Mouse (Mus musculus) kidney, embryonic 14.5 days (tissue): ENCODE results near the gene Ndufb8. TPM values are rescaled to one million over a fixed set of nuclear protein-coding genes. Genes with fewer than 3 reads are reported as not detected.

ENCODE experiments used
- ATAC-seq: fragments of 200-750 bp; cut with Nextera tagmentation; 2 replicates; pipeline ENCODE4 v1.8.0; 2017; ENCODE audit warnings: moderate number of reproducible peaks, mild to moderate bottlenecking, moderate TSS enrichment, moderate library complexity; ENCODE audit not compliant: low FRiP score, low TSS enrichment
- H3K27ac ChIP-seq: fragments of 300-500 bp; sonication (generic); 2 replicates; pipeline ENCODE4 v1.5.1; 2014; ENCODE audit warnings: low read depth, mild to moderate bottlenecking, low read length, moderate library complexity, mixed read lengths
- H3K27me3 ChIP-seq: fragments of 300-500 bp; sonication (generic); 2 replicates; pipeline ENCODE4 v1.6.1; 2014; ENCODE audit warnings: mild to moderate bottlenecking, low read length; ENCODE audit not compliant: control insufficient read depth, insufficient read depth
- H3K36me3 ChIP-seq: fragments of 300-500 bp; sonication (generic); 2 replicates; pipeline ENCODE4 v1.6.1; 2014; ENCODE audit warnings: low read length, mixed read lengths; ENCODE audit not compliant: control insufficient read depth, insufficient read depth
- H3K4me1 ChIP-seq: fragments of 300-500 bp; sonication (generic); 2 replicates; pipeline ENCODE4 v1.6.1; 2014; ENCODE audit warnings: low read length, mixed read lengths; ENCODE audit not compliant: control insufficient read depth, insufficient read depth
- H3K4me2 ChIP-seq: fragments of 300-500 bp; sonication (generic); replicated peaks from 2 replicates; pipeline ENCODE4 v1.6.1; 2014; ENCODE audit warnings: low read depth, mild to moderate bottlenecking, low read length
- H3K4me3 ChIP-seq: fragments of 300-500 bp; sonication (generic); 2 replicates; pipeline ENCODE4 v1.5.1; 2014; ENCODE audit warnings: mild to moderate bottlenecking, low read length
- H3K9ac ChIP-seq: fragments of 300-500 bp; sonication (generic); 2 replicates; pipeline ENCODE4 v1.6.1; 2014; ENCODE audit warnings: low read depth, mild to moderate bottlenecking, low read length, moderate library complexity
- H3K9me3 ChIP-seq: fragments of 300-500 bp; sonication (generic); 2 replicates; pipeline ENCODE4 v1.6.1; 2016; ENCODE audit warnings: low read length; ENCODE audit not compliant: control insufficient read depth
- WGBS: fragments of 180-500 bp; shearing (Covaris S2); extraction: QIAGEN DNeasy Blood & Tissue Kit; methylation state at CpG from one replicate; pipeline ENCODE4 v1.1.7; 2014; 5-methylcytosine and 5-hydroxymethylcytosine counted together
- polyA plus RNA-seq: library from polyadenylated mRNA; unstranded; fragments of >200 nt; fragmentation: Nextera tagmentation; extraction: Ambion mirVana; gene quantifications from 2 replicates; pipeline ENCODE4 v1.2.1, GENCODE M21; 2014

The Ndufb8 gene
- polyA plus RNA-seq, 1 experiment from 2014 or later, result 579 TPM

- Histone ChIP-seq H3K4me1 (peaks cover 6% of the 10 kb centered on the region; the same call in 1 of the 2 replicates), H3K9me3 (peaks cover 6% of the 10 kb centered on the region; the same call in 1 of the 2 replicates), H3K4me3 (peak overlapping the region; percentile 55; the same call in 1 of the 2 replicates), H3K27me3 (no peaks in the 10 kb centered on the region), H3K9ac (no peak overlapping the region; the same call in 1 of the 2 replicates), H3K4me2 (peak overlapping the region; percentile 90), H3K27ac (no peak overlapping the region), H3K36me3 (peaks cover 15% of the 10 kb centered on the region)
- 2% methylated on average over 13 of the region's 13 CpGs for WGBS
- 0 out of 2 replicates have a peak, but pooled peaks have one; percentile 44 for ATAC-seq
Measured at GRCm38 (mm10) chr19:44544775-44545174, 10.5 kb downstream of the Ndufb8 start.

DNA sequence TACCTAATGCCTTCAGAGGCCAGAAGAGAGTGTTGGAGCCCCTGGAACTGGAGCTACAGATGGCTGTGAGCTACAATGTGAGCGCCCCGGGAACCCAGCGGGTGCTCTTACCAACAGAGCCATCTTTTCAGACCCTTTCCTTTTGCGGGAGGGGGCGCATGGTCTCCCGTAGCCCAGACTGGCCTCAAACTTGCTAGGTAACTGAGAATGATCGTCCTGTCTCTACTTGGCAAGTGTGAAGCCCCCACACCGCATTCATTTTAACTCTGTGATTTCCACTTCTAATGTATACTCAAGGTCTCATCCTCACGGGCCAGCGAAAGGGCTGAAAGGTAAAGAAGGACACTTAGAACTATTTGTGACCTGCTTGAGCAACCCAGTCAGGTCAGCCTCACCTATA, 10.9 kb downstream of the Ndufb8 start:
- Histone ChIP-seq H3K36me3 (peaks cover 12% of the 10 kb centered on the region; the same call in 1 of the 2 replicates), H3K9me3 (peaks cover 6% of the 10 kb centered on the region; the same call in 1 of the 2 replicates), H3K4me1 (peaks cover 6% of the 10 kb centered on the region; the same call in 1 of the 2 replicates), H3K27me3 (no peaks in the 10 kb centered on the region), H3K4me3 (no peak overlapping the region), H3K27ac (no peak overlapping the region), H3K4me2 (no peak overlapping the region), H3K9ac (no peak overlapping the region)
- ATAC-seq, result peak; percentile 17; the same call in 1 of the 2 replicates
- WGBS, result 68% methylated on average over 10 of the region's 10 CpGs

DNA sequence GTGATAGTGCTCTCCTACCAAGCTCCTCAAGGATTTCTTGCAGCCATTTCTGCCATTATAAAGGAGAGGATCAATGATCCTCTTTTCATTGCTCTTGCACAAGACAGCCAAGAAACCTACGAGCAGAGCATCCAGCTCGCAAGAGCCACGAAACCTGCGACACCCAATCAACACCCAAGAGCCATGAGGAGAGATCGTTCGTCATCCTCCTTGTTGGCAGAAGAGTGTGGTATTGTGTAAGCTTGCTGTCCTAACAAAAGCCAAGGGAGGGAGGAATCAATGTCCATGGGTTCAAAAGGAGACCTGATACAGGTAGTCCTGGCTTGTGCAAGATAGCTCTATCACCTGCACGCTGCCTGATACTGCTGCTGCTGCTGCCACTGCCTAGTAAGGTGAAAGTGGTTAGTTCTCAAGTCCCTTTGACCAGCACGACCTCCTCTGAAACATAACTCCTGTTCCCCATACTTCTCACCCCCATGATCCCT, 12.5 kb downstream of the Ndufb8 start:
- Histone ChIP-seq H3K27me3 (no peaks in the 10 kb centered on the region), H3K4me2 (no peak overlapping the region), H3K4me3 (no peak overlapping the region), H3K27ac (no peak overlapping the region), H3K36me3 (no peaks in the 10 kb centered on the region), H3K9me3 (peaks cover 6% of the 10 kb centered on the region; the same call in 1 of the 2 replicates), H3K9ac (no peak overlapping the region), H3K4me1 (peaks cover 6% of the 10 kb centered on the region; the same call in 1 of the 2 replicates)
- no peak for ATAC-seq
- 89% methylated on average over 8 of the region's 8 CpGs for WGBS

GRCm38 (mm10) chr19:44537416-44537815, 17.8 kb downstream of the Ndufb8 start:
- Histone ChIP-seq H3K4me1 (0 out of 2 replicates have a peak, but pooled peaks cover 2% of the 10 kb centered on the region), H3K27me3 (no peaks in the 10 kb centered on the region), H3K4me3 (no peak overlapping the region), H3K4me2 (no peak overlapping the region), H3K9ac (no peak overlapping the region), H3K9me3 (peaks cover 6% of the 10 kb centered on the region; the same call in 1 of the 2 replicates), H3K36me3 (no peaks in the 10 kb centered on the region), H3K27ac (no peak overlapping the region)
- 63% methylated on average over 8 of the region's 8 CpGs for WGBS
- ATAC-seq, result no peak

DNA sequence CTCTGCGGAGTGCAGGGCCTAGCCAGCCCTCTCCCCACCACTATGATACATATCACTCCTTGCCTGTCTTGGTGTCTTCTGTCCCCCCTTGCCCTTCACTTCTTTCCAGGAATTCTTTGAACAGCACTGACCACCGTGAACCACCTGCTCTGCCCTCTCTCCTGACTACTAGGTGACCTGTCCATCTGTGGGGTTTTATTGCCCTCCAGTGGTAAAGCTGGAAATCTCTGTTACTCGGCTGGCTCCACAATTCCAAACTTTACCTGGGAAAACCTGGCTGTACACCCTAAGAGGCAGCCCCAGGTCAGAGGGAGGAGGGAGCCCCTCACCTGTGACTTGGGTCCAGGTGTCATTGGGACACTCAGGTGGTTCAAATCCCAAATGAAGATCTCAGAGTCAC, 19.9 kb downstream of the Ndufb8 start:
- 31% methylated on average over 3 of the region's 3 CpGs for WGBS
- Histone ChIP-seq H3K9me3 (no peaks in the 10 kb centered on the region), H3K4me3 (no peak overlapping the region), H3K36me3 (no peaks in the 10 kb centered on the region), H3K27me3 (no peaks in the 10 kb centered on the region), H3K4me2 (no peak overlapping the region), H3K9ac (no peak overlapping the region), H3K4me1 (0 out of 2 replicates have a peak, but pooled peaks cover 2% of the 10 kb centered on the region), H3K27ac (no peak overlapping the region)
- ATAC-seq, result peak; percentile 51

DNA sequence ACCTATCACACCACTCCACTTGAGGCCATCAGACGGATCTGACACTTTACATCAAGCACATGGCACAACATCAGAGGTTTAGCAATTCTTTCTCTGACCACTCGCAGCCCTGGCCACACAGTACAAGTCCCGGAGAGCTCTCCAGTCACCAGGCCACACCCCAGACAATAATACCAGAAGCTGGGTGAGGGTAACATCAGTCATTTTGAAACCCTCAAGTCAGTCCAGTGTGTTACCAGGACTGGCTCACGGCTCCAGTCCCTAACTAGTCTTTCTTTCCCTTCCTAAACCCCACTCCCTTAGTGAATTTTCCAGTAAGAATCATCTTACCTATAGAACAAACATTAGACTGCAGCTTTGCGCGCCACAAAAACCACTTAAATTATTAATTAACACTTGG, 25.2 kb downstream of the Ndufb8 start:
- WGBS, result 76% methylated on average over 6 of the region's 6 CpGs
- Histone ChIP-seq H3K36me3 (no peaks in the 10 kb centered on the region), H3K9me3 (no peaks in the 10 kb centered on the region), H3K27ac (no peak overlapping the region), H3K9ac (no peak overlapping the region), H3K4me1 (0 out of 2 replicates have a peak, but pooled peaks cover 2% of the 10 kb centered on the region), H3K4me2 (no peak overlapping the region), H3K4me3 (no peak overlapping the region), H3K27me3 (no peaks in the 10 kb centered on the region)
- no peak for ATAC-seq

DNA sequence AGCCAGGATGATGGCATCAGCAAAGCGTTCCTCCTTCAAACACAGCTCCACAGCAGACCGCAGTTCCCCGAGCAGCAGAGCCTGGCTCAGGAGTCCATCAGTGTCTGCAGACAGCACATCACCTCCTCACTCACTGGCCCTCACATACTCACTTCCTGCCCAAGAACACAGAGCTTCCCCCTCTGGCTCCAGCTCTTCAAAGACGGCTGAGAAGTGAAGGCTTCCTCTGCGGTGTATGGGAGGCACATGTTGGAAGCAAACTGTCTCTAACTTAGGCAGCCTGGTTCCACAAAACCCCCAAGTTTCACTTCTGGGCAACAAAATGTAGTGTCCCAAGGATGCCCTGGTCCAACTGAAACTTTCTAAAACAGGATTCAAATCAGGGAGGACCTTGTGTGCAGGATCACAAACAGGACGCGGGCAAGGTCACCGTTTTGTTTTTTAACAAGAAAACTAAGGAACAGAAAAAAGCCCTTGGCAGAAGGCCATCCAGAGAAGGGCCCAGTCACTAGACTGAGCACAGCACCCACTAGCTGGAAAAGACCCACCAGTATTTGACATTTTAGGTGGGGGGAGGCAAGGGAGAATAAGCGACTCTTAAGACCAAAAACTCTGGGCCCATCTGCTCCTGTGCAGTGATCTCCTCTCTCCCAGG, 29.6 kb downstream of the Ndufb8 start:
- no peak overlapping the region for H3K4me3 ChIP-seq
- no peak overlapping the region for H3K9ac ChIP-seq
- no peak for ATAC-seq
- H3K9me3 ChIP-seq, result no peaks in the 10 kb centered on the region
- H3K4me2 ChIP-seq, result no peak overlapping the region
- H3K27me3 ChIP-seq, result no peaks in the 10 kb centered on the region
- 80% methylated on average over 9 of the region's 9 CpGs for WGBS
- H3K27ac ChIP-seq, result no peak overlapping the region
- H3K36me3 ChIP-seq, result no peaks in the 10 kb centered on the region
- no peaks in the 10 kb centered on the region for H3K4me1 ChIP-seq

DNA sequence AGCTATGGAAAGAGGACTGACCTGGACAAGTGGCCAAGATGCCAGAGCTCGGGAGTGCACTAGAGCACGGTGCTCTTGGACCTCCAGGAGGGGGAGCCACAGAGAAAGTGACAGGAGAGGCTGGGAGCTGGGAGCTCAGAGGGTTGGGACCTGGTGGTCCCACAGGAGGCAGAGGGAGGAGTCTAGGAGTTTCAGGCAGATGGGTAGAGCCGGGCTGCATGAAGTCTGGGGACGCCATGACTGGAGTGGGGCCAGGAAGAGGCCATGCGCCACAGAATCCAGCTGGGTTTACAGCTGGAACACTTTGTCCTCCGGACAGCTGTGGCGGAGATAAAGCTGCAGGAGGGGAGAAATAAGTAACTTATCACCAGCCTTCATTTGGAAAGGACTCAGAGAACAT, 36.1 kb downstream of the Ndufb8 start:
- peaks cover 39% of the 10 kb centered on the region for H3K4me1 ChIP-seq

More for the DNA sequence above, 36.1 kb downstream of the Ndufb8 start:
- 18% methylated on average over 7 of the region's 7 CpGs for WGBS
- H3K27ac ChIP-seq, result no peak overlapping the region
- no peak overlapping the region for H3K4me2 ChIP-seq
- H3K36me3 ChIP-seq, result no peaks in the 10 kb centered on the region
- H3K27me3 ChIP-seq, result no peaks in the 10 kb centered on the region
- ATAC-seq, result peak; percentile 40; the same call in 1 of the 2 replicates
- no peaks in the 10 kb centered on the region for H3K9me3 ChIP-seq
- H3K9ac ChIP-seq, result no peak overlapping the region
- no peak overlapping the region for H3K4me3 ChIP-seq
